Mouse (Mus musculus) heart, adult 2 months (tissue): ENCODE measurements around the gene Aldh3a2.

ENCODE experiments used
- CTCF ChIP-seq: fragments of 200-600 bp; IDR thresholded peaks from 2 replicates; pipeline ENCODE4 v1.8.1; 2022; ENCODE audit warnings: antibody characterized with exemption, mild to moderate bottlenecking, moderate library complexity
- EP300 ChIP-seq: fragments of 200-500 bp; IDR thresholded peaks from 2 replicates; pipeline ENCODE4 v1.6.1; 2011; ENCODE audit warnings: low read depth, low read length, control low read depth; ENCODE audit not compliant: insufficient read depth
- POLR2A ChIP-seq: fragments of 200-500 bp; IDR thresholded peaks from 2 replicates; pipeline ENCODE4 v1.6.1; 2011; ENCODE audit warnings: mild to moderate bottlenecking, low read depth, low read length, control low read depth; ENCODE audit not compliant: insufficient read depth

GRCm38 (mm10) chr11:61268626-61269349 lies 1.5 kb upstream of the Aldh3a2 start:
- TF ChIP-seq POLR2A: no peak
- TF ChIP-seq CTCF: no peak
- TF ChIP-seq EP300: no peak
